Mouse (Mus musculus): ENCODE measurements around the gene Fbxo5.
A peak's percentile ranks its signal among the peaks of the same experiment; 100 is the strongest.

DNA sequence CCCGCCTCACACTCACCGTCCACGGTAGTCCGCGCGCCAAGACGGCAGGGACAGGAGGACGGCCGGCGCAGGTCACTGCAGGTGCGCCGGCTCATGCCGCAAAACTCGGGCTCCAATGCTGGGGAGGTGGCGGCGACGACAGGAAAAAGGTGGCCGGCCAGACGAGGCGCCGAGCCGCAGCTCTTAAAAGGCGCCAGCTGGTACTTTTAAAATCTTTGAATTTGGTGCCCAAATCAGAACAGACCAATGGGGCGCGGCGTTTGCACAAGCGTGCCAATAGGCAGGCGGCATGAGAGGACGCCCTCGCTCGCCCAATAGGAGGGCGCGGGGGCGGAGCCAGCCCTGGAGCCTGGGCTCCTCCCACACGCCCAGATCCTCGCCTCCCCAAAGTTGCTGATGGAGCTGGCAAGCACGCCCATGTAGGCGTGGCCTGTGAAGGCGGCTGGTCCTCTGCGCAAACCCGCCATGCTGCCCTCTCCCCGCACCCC is at the start of gene Fbxo5:
- peak; percentile 92 for TF ChIP-seq E2F4 (IDR thresholded peaks at IDR 0.05; ENCODE audit: insufficient read depth)
- peak; percentile 64 for TF ChIP-seq POLR2A (IDR thresholded peaks at IDR 0.05; ENCODE audit: insufficient read length, low read depth)
- TF ChIP-seq MAX (IDR thresholded peaks at IDR 0.05; ENCODE audit: low read depth), result no peak
- peak; percentile 50 for TF ChIP-seq POLR2AphosphoS2 (IDR thresholded peaks at IDR 0.05; ENCODE audit: insufficient read length, low read depth)
- no peak for TF ChIP-seq CEBPB (IDR thresholded peaks at IDR 0.05; ENCODE audit: insufficient read depth, poor library complexity, severe bottlenecking)
- TF ChIP-seq TCF12 (IDR thresholded peaks at IDR 0.05; ENCODE audit: insufficient read depth, poor library complexity, severe bottlenecking), result no peak
- TF ChIP-seq MYOG (IDR thresholded peaks at IDR 0.05; ENCODE audit: control insufficient read depth in 1 of 3, insufficient read depth in 1 of 3, insufficient read length in 2 of 3, low read depth in 2 of 3), result no peak
- TF ChIP-seq MYOD1 (IDR thresholded peaks at IDR 0.05; ENCODE audit: control insufficient read depth in 1 of 3, insufficient read length in 2 of 3, low read depth in 2 of 3), result no peak
- TF ChIP-seq REST (IDR thresholded peaks at IDR 0.05; ENCODE audit: insufficient read depth, insufficient read length), result no peak
- TF ChIP-seq USF1 (IDR thresholded peaks at IDR 0.05; ENCODE audit: low read depth), result no peak
- no peak for TF ChIP-seq TCF3 (IDR thresholded peaks at IDR 0.05; ENCODE audit: insufficient read length, low read depth)
